Mouse (Mus musculus): ENCODE results near the gene Ttll11.

Gene Ttll11

GRCm38 (mm10) chr2:35783368-35783767 is 196.3 kb downstream of the Ttll11 start:
- no peak for DNase-seq (ENCODE audit: extremely low spot score, low read depth, low spot score)

- no peak for DNase-seq (ENCODE audit: extremely low spot score, low read depth, low spot score)
Observed at GRCm38 (mm10) chr2:35779266-35779665, 200.4 kb downstream of the Ttll11 start.

- no peak for DNase-seq (ENCODE audit: extremely low spot score, low read depth, low spot score)
Observed at GRCm38 (mm10) chr2:35776935-35777334, 202.8 kb downstream of the Ttll11 start.

GRCm38 (mm10) chr2:35775651-35776055 is 204.1 kb downstream of the Ttll11 start:
- no peak for DNase-seq (ENCODE audit: extremely low spot score, low read depth, low spot score)

DNA sequence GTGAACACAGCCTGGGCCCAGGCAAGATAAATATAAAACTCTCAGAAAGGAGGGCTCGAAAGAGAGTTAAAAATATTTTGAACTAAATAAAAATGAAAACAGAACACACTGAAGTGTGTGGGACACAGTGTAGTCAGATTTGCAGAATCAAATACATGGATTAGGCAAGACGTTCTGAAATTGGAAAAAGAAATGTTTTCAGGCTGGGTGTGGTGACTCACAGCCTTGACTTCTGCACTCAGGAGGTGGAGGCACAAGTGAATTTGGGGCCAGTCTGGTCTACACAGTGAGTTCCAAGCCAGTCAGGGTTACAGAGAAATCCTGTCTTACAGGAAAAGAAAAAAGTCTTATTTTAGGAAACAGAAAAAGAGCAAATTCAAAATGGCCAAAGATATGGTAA is 209.2 kb downstream of the Ttll11 start:
- DNase-seq (ENCODE audit: extremely low spot score, low read depth, low spot score), result no peak

- DNase-seq (ENCODE audit: extremely low spot score, low read depth, low spot score), result no peak
Observed at GRCm38 (mm10) chr2:35769398-35769797, 210.3 kb downstream of the Ttll11 start.

DNA sequence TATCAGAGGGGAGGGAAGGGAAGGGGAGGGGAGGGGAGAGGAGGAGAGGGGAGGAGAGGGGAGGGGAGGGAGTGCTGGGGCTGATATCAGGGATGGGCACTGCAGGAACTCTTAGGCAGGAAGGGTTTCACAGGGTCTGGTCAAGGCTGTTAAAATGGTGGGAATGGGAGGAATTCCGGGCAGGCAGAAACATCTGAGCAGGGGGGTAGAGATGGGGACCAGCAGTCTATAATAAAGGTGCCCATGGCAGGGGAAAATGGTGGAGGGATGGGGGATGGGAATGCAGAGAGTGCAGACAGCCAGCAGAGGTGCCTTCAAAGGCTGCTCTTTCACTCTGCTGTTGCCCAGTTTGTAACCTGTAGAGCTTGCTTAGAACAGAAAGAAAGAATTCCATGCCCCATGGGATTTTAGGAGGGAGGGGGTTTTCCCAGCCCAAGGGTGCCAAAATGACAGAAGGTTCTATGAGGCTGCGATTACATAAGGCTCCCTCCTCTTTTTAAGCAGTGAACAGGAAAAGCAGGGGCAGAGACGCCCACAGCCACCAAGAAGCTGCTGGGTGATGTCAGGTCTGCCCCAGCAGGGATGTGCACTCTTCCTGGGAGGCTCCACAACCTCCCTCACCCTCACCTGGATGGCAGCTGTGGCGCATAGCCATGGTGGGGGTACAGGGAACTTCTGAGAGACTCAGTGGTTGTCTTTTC is 211.0 kb downstream of the Ttll11 start:
- no peak for DNase-seq (ENCODE audit: extremely low spot score, low read depth, low spot score)

GRCm38 (mm10) chr2:35767834-35768537 is 211.7 kb downstream of the Ttll11 start:
- DNase-seq (ENCODE audit: extremely low spot score, low read depth, low spot score), result no peak

DNA sequence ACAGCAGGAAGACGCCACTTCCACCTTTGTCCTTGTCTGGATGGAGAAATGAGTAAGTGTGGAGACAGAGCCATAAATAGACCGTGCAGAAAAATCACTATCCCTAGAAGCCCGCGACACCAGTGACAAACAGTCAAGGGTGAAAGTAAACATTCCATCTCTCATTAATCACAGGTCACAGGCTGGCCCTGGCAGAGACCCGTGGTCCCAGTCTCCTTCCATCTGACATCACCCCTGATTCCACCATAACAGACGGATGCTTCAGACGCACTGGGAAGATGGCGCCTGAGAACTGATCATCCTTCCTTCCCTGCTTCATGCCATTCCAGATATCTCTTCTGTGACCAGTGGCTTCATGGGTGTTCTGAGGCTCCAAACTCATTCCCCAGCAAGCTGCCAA is 215.4 kb downstream of the Ttll11 start:
- no peak for DNase-seq (ENCODE audit: extremely low spot score, low read depth, low spot score)

- no peak for DNase-seq (ENCODE audit: extremely low spot score, low read depth, low spot score)
Observed at GRCm38 (mm10) chr2:35763818-35764217, 215.9 kb downstream of the Ttll11 start.

- no peak for DNase-seq (ENCODE audit: extremely low spot score, low read depth, low spot score)
Observed at GRCm38 (mm10) chr2:35761458-35761857, 218.3 kb downstream of the Ttll11 start.

GRCm38 (mm10) chr2:35760867-35761266 is 218.8 kb downstream of the Ttll11 start:
- no peak for DNase-seq (ENCODE audit: extremely low spot score, low read depth, low spot score)

- DNase-seq (ENCODE audit: extremely low spot score, low read depth, low spot score), result no peak
Observed at GRCm38 (mm10) chr2:35760352-35760751, 219.4 kb downstream of the Ttll11 start.

GRCm38 (mm10) chr2:35756467-35756866 is 223.2 kb downstream of the Ttll11 start:
- DNase-seq (ENCODE audit: extremely low spot score, low read depth, low spot score), result no peak

GRCm38 (mm10) chr2:35751781-35752505 is 227.8 kb downstream of the Ttll11 start:
- DNase-seq (ENCODE audit: extremely low spot score, low read depth, low spot score), result no peak

DNA sequence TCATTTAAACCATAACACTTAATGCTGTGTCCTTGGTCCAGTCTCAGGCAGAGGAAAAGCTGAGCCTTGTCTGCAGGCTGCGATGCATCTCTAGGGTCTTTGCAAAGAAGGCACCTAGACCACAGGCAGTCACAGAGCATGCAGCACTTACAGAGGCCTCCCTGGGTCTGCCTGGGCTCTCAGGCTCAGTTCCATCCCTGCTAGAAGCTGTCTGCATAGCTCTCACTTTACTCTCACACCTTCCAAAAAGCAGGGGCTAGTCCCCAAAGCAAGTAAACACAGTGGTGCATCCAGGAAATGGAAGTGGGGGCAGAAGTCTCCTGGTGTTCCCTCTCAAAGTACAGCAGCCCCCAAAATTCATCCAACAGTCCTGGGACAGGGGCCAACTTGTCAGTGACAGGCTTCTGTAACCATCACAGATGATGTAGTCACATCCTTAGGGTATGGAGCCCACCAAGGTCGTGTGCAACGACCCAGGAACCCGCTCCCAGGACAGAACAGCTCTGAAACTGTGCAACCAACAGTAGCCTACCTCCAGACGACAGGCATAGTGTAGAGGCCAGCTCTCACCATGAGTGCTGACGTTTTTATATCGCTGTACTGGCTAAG is 229.1 kb downstream of the Ttll11 start:
- no peak for DNase-seq (ENCODE audit: extremely low spot score, low read depth, low spot score)

DNA sequence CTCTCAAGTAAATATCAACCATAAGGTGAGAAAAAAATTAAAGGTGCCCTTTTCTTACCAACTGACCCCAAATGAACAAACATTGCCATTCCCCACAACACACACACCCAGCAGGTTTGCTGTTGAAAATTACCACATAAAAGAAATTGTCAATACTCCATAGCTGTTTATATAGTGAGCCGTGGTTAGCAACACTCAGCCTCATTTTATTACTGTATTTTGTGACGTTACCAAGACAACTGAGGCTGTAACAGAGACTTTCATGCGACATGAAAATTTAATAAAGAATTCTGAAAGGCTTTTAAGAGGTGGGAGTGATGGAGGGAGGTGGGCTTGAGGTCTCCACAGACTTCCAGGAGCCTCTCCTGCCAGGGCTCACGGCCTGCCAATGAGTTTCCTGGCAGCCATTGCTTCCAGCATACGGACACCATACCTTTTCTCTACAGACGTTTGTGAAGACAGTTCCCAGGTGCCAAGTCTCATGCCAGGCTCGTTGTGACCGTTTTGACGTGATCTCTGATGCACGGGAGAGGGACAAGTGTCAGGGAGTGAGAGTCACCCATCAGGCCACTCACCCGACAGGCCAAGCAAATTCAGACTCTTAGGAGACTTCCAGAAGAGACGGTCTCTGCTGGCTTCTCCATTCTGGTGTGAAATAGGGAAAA is 232.2 kb downstream of the Ttll11 start:
- no peak for DNase-seq (ENCODE audit: extremely low spot score, low read depth, low spot score)

GRCm38 (mm10) chr2:35746638-35747037 is 233.1 kb downstream of the Ttll11 start:
- DNase-seq (ENCODE audit: extremely low spot score, low read depth, low spot score), result no peak

GRCm38 (mm10) chr2:35745876-35746275 is 233.8 kb downstream of the Ttll11 start:
- DNase-seq (ENCODE audit: extremely low spot score, low read depth, low spot score), result no peak

DNA sequence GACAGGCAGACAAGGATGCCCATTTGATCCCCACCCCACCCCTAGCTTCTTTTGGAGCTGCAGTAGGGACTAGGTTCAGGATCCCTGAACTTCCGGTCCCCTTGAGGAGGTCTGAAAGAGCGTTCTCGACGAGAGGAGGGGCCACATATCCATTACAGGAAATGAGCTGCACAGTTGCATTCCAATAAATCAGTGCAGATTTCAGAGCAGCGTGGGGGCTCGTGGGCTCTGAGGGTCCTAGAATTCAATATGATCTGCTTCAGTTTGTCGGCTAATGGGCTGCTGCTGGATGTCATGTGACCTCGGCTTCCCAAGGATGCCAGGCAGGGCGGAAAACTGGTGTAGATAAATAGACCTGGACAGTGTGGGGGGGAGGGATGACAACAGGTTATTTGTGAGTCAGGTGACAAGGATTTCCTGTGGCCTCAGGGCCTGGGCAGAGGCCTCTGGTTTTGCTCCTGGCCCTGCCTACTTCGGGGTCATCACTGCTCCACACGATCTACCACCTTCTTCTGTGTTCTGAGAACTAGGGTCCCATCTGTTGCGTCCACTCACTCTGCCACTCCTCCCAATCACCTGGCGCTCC is 240.0 kb downstream of the Ttll11 start:
- DNase-seq (ENCODE audit: extremely low spot score, low read depth, low spot score), result peak; percentile 10
